Mouse (Mus musculus) ES-Bruce4 (cell line): ENCODE measurements around the gene Klhdc9.
"Not testable (repeated sequence)": the region's sequence is repeated elsewhere in the genome, so short reads cannot be mapped to it uniquely, and the experiment has no call there.

Experiments
- CTCF ChIP-seq: IDR thresholded peaks from one replicate; pipeline ENCODE4 v1.8.1; 2011; ENCODE audit warnings: low read depth, low read length
- EP300 ChIP-seq: IDR thresholded peaks from 2 replicates; pipeline ENCODE4 v1.6.1; 2011; ENCODE audit warnings: low read depth, low read length; ENCODE audit not compliant: insufficient read depth
- POLR2A ChIP-seq: IDR thresholded peaks from one replicate; pipeline ENCODE4 v1.8.1; 2011; ENCODE audit warnings: low read length; ENCODE audit not compliant: insufficient read depth

DNA sequence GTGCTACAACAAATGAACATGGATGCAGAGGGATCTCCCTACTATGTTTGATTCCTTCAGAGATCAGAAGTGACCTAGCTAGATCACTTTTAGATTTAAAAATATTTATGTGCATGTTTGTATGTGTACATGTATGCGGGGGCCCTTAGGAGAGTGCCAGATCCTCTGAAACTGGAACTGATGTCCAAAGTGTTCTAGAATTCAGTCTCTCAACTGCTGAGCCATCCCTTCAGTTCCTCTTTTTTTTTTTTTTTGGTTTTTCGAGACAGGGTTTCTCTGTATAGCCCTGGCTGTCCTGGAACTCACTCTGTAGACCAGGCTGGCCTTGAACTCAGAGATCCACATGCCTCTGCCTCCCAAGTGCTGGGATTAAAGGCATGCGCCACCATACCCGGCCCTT, 34.0 kb downstream of the Klhdc9 start:
- TF ChIP-seq POLR2A, CTCF, EP300: not testable (repeated sequence)
